Mouse (Mus musculus): ENCODE measurements around the gene Mt2. TPM values are rescaled to one million over a fixed set of nuclear protein-coding genes. Genes with fewer than 3 reads are reported as not detected.

The Mt2 gene
- polyA plus RNA-seq, 1 experiment from 2014 or later: 35.4 TPM

GRCm38 (mm10) chr8:94187290-94188002 lies 15.0 kb downstream of the Mt2 start:
- Histone ChIP-seq H3K27me3 (peaks cover 40% of the 10 kb centered on the region), H3K9me3 (no peaks in the 10 kb centered on the region), H3K27ac (replicated peaks) (no peak overlapping the region), H3K4me2 (replicated peaks) (no peak overlapping the region), H3K9ac (replicated peaks) (no peak overlapping the region), H3K36me3 (no peaks in the 10 kb centered on the region), H3K4me3 (no peak overlapping the region), H3K4me1 (peaks cover 13% of the 10 kb centered on the region)
- ATAC-seq (replicated peaks): no peak
- WGBS: 33% methylated on average over 21 of the region's 21 CpGs

DNA sequence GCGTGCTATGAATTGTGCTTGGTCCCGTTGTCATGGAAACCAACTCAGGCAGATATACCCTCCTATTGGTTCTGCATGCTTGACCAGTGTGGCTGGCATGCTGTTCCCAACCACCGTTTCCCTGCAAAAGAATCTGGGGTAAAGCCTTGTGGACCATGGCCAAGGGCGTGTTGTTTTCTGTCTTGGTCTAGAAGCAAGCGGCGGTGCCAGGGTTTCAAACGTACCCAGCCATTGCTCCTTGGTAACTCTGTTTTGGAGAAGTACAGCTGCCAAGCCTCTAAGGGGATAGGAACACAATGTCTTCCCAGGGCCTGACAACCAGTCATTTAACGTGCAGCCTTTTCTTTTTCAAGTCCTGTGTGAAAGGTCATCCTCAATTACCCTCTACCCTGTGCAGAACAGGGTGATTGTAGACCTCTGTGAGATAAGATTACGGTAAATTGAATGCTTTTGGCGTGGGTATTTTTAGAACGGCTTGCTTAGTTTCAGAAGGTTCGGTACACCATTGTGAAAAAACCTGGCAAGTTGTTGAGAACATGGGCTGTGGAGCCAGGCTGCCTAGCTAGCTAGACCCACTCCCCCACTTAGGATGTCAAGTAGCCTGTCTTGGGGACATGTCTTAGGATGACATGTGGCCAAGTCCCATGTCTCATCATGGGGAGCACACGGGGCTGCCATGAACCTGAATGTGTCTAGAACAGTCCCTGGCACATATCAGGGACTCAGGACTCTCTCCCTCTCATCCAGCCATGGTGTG lies 17.0 kb downstream of the Mt2 start:
- H3K36me3 ChIP-seq: no peaks in the 10 kb centered on the region

GRCm38 (mm10) chr8:94191101-94191691 lies 18.7 kb downstream of the Mt2 start:
- WGBS: 33% methylated on average over 21 of the region's 21 CpGs
- Histone ChIP-seq H3K36me3 (no peaks in the 10 kb centered on the region), H3K4me3 (peak overlapping the region; percentile 19; the same call in 1 of the 2 replicates), H3K27ac (replicated peaks) (no peak overlapping the region), H3K9me3 (no peaks in the 10 kb centered on the region), H3K27me3 (peaks cover 12% of the 10 kb centered on the region), H3K9ac (replicated peaks) (no peak overlapping the region), H3K4me1 (0 out of 2 replicates have a peak, but pooled peaks cover 4% of the 10 kb centered on the region), H3K4me2 (replicated peaks) (peak overlapping the region; percentile 32)
- ATAC-seq (replicated peaks): no peak

More for the DNA sequence above, 17.0 kb downstream of the Mt2 start:
- Histone ChIP-seq H3K4me3 (no peak overlapping the region), H3K9ac (replicated peaks) (no peak overlapping the region), H3K27me3 (peaks cover 23% of the 10 kb centered on the region), H3K9me3 (no peaks in the 10 kb centered on the region), H3K27ac (replicated peaks) (peak overlapping the region; percentile 5; the same call in 1 of the 2 replicates), H3K4me2 (replicated peaks) (no peak overlapping the region), H3K4me1 (0 out of 2 replicates have a peak, but pooled peaks cover 4% of the 10 kb centered on the region)
- ATAC-seq (replicated peaks): 0 out of 2 replicates have a peak, but pooled peaks have one; percentile 7
- 57% methylated on average over 13 of the region's 13 CpGs for WGBS

DNA sequence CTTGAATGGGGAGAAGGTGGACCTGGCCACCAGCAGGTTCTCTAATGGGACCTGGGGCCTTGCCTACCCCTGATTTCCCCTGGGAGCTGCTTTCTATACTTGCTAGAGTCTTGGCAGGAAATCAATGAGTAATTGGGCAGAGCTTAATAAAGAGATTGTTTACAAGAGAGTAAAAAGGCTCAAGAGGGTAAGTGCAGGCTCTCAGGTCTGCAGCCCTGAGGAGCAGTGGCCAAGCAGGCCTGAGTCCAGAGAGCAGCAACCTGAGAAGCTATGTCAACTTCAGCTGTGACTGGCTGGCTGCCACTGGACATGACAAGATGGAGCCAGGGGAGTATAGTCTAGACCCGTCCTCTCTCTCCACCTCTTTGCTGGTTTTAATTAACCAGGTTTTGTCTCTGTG lies 20.5 kb downstream of the Mt2 start:
- Histone ChIP-seq H3K9ac (replicated peaks) (no peak overlapping the region), H3K36me3 (no peaks in the 10 kb centered on the region), H3K27ac (replicated peaks) (no peak overlapping the region), H3K4me3 (no peak overlapping the region), H3K4me2 (replicated peaks) (no peak overlapping the region), H3K4me1 (no peaks in the 10 kb centered on the region), H3K27me3 (no peaks in the 10 kb centered on the region), H3K9me3 (no peaks in the 10 kb centered on the region)
- no peak for ATAC-seq (replicated peaks)
- 48% methylated on average over 1 of the region's 1 CpGs for WGBS

DNA sequence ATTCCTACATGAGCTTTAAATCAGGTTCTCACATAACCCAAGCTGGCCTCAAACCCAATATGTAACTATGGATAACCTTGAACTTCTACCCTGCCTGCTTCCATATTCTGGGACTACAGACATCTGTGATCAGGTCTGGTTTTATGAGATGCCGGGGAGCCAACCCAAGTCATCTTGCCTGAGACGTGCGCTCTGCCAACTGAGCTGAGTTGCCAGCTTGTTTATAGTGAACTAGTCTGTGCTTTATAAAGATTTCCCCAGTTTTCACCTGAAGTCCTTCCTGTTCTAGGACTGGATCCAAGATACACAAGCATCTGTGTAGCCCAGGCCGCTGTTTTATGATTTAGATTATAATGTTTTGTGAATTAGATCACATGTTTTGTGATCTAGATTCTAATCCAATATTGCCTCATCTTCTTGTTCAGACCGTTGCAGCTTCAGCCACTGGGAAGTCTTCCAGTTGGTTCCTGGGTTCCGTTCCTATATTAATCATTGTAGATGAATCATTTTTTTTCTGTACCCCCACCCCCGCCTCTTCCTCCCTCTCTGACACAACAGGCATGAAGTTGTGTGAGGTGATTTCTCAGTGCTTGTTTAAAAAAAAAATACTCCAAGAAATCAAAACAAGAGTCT lies 22.2 kb downstream of the Mt2 start:
- no peak for ATAC-seq (replicated peaks)
- H3K27ac ChIP-seq (replicated peaks): no peak overlapping the region
- H3K4me1 ChIP-seq: no peaks in the 10 kb centered on the region
- no peaks in the 10 kb centered on the region for H3K36me3 ChIP-seq
- no peak overlapping the region for H3K4me2 ChIP-seq (replicated peaks)
- H3K9me3 ChIP-seq: no peaks in the 10 kb centered on the region
- no peak overlapping the region for H3K9ac ChIP-seq (replicated peaks)
- no peaks in the 10 kb centered on the region for H3K27me3 ChIP-seq
- H3K4me3 ChIP-seq: no peak overlapping the region
- WGBS: 85% methylated on average over 7 of the region's 7 CpGs

DNA sequence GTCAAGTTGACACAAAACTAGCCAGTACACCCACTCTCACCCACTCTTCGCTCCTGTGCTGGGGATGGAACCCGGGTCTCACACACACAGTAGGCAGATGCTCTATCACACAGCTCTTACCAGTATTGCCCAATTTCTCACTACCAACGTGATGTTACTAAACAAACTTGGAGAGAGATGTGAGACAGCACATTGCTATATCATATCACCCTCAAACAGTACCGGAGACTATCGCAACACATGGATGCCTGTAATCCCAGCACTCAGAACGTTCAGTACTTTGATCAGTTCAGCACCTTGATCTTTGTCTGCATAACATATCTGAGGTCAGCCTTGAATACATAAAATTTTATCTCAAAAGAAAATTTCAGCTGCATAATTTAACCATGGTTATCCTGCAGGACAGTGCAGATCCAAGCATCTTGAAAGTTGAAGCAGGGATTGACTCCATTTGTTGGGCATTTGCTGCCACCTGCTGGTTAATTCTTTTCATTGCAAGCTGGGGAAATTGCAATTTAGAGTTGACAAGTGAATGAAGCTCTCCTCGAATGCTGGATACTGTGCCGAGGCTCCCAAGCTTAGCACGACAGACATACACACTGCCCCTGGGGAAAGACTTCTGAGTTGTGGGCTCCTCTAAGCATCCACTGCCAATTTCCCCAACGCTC lies 26.9 kb downstream of the Mt2 start:
- Histone ChIP-seq H3K4me3 (no peak overlapping the region), H3K4me1 (no peaks in the 10 kb centered on the region), H3K27ac (replicated peaks) (no peak overlapping the region), H3K36me3 (no peaks in the 10 kb centered on the region), H3K9ac (replicated peaks) (no peak overlapping the region), H3K4me2 (replicated peaks) (no peak overlapping the region), H3K9me3 (no peaks in the 10 kb centered on the region), H3K27me3 (no peaks in the 10 kb centered on the region)
- 44% methylated on average over 10 of the region's 10 CpGs for WGBS
- peak; percentile 84 for ATAC-seq (replicated peaks)

GRCm38 (mm10) chr8:94204043-94204442 lies 31.6 kb downstream of the Mt2 start:
- no peak overlapping the region for H3K4me2 ChIP-seq (replicated peaks)
- no peaks in the 10 kb centered on the region for H3K27me3 ChIP-seq
- no peak overlapping the region for H3K4me3 ChIP-seq
- H3K4me1 ChIP-seq: no peaks in the 10 kb centered on the region
- no peaks in the 10 kb centered on the region for H3K9me3 ChIP-seq
- H3K27ac ChIP-seq (replicated peaks): no peak overlapping the region
- H3K36me3 ChIP-seq: no peaks in the 10 kb centered on the region
- WGBS: 61% methylated on average over 3 of the region's 3 CpGs
- ATAC-seq (replicated peaks): no peak
- no peak overlapping the region for H3K9ac ChIP-seq (replicated peaks)

DNA sequence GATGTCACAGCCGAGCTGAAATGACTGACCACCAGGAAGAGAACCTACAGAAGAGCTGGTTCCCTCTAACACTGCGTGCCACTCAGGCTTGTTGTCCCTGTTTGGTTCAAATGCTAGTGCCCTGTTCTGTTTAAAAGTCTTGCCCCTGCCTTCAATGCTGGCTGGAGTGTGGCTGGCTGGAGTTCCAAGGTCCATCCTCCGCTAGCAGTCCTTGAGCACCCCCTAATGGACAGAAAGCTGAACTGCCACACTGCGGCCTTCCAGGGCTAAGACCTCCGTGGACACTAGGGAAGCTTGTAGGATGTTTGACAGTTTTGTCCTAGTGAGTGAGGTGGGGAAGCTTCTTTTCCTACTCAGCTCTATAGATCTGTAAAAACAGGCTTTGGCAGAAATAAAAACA lies 33.3 kb downstream of the Mt2 start:
- WGBS: 15% methylated on average over 5 of the region's 5 CpGs
- ATAC-seq (replicated peaks): no peak
- Histone ChIP-seq H3K27ac (replicated peaks) (no peak overlapping the region), H3K27me3 (no peaks in the 10 kb centered on the region), H3K9ac (replicated peaks) (no peak overlapping the region), H3K36me3 (no peaks in the 10 kb centered on the region), H3K4me3 (no peak overlapping the region), H3K4me2 (replicated peaks) (no peak overlapping the region), H3K9me3 (no peaks in the 10 kb centered on the region), H3K4me1 (peaks cover 6% of the 10 kb centered on the region; the same call in 1 of the 2 replicates)

GRCm38 (mm10) chr8:94206256-94206655 lies 33.8 kb downstream of the Mt2 start:
- WGBS: 62% methylated on average over 8 of the region's 8 CpGs
- no peaks in the 10 kb centered on the region for H3K36me3 ChIP-seq
- H3K27me3 ChIP-seq: no peaks in the 10 kb centered on the region
- H3K9ac ChIP-seq (replicated peaks): no peak overlapping the region
- H3K4me1 ChIP-seq: peaks cover 6% of the 10 kb centered on the region; the same call in 1 of the 2 replicates
- H3K27ac ChIP-seq (replicated peaks): no peak overlapping the region
- ATAC-seq (replicated peaks): no peak
- no peaks in the 10 kb centered on the region for H3K9me3 ChIP-seq
- H3K4me2 ChIP-seq (replicated peaks): no peak overlapping the region
- H3K4me3 ChIP-seq: no peak overlapping the region

DNA sequence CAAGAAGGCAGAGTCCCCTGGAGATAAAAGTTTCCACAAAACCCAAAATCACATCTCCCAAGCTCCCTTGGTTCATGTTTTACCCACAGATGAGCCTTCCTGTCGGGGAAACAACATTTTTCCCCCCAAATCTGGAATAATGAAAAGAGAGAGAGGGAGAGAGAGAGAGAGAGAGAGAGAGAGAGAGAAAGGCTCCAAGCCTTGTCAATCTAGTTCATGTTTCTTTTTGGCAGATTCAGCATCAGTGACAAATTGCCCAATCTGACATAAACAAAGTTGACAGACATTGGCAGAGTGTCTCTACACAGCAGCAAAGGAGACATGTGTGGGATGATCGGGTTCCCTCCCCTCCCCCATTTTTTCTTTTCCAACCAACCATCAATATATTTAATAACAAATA lies 35.0 kb downstream of the Mt2 start:
- ATAC-seq (replicated peaks): no peak
- Histone ChIP-seq H3K9me3 (no peaks in the 10 kb centered on the region), H3K27me3 (no peaks in the 10 kb centered on the region), H3K36me3 (no peaks in the 10 kb centered on the region), H3K27ac (replicated peaks) (no peak overlapping the region), H3K4me3 (no peak overlapping the region), H3K4me2 (replicated peaks) (no peak overlapping the region), H3K4me1 (peaks cover 6% of the 10 kb centered on the region; the same call in 1 of the 2 replicates), H3K9ac (replicated peaks) (no peak overlapping the region)
- 41% methylated on average over 2 of the region's 2 CpGs for WGBS

DNA sequence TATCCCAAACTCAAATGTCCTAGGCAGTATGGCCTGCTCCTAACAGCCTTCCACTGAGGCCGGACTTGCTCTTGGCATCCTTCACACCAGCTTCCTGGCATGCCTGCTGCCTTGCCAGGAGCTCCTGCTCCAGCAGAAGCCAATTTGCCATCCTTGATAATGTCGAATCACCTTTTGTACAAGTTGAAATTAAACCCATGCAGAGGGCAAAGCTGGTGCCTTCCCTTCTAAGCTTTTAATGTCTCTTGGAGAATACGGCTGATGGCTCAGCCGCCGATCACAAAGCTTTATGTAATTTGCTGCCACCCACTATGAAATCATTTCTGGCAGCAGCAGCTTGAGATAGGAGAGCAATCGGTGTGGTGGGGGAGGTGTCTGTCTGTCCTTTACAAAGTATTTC lies 37.2 kb downstream of the Mt2 start:
- H3K9ac ChIP-seq (replicated peaks): no peak overlapping the region

More for the DNA sequence above, 37.2 kb downstream of the Mt2 start:
- Histone ChIP-seq H3K4me3 (no peak overlapping the region), H3K27ac (replicated peaks) (no peak overlapping the region), H3K36me3 (no peaks in the 10 kb centered on the region), H3K27me3 (no peaks in the 10 kb centered on the region), H3K4me2 (replicated peaks) (no peak overlapping the region), H3K4me1 (peaks cover 12% of the 10 kb centered on the region), H3K9me3 (no peaks in the 10 kb centered on the region)
- ATAC-seq (replicated peaks): no peak
- WGBS: 68% methylated on average over 6 of the region's 6 CpGs
